Mouse (Mus musculus) gastrocnemius, postnatal 4 days (tissue): ENCODE data around the gene Zfp639. TPM values are rescaled to one million over a fixed set of nuclear protein-coding genes. Genes with fewer than 3 reads are reported as not detected.

Experiments
- total RNA-seq, 2 experiments: library from RNA; stranded (reverse); gene quantifications; 2 replicates each; pipeline ENCODE4 v1.2.3; 2021

Gene Zfp639
- total RNA-seq, 2 experiments from 2014 or later = 28.9 to 38.0 TPM

Other genes with a start within 250 kb of the Zfp639 start
- 10 to 100 TPM; 12.7 to 15.5 TPM for gene Zmat3, start 144.2 kb upstream of the Zfp639 start, total RNA-seq
- gene Pik3ca, start 112.6 kb upstream of the Zfp639 start, total RNA-seq = 10 to 100 TPM; 58.8 to 62.8 TPM
- gene Kcnmb3, start 18.0 kb upstream of the Zfp639 start, total RNA-seq = under 1 TPM in 1 of 2 experiments, not detected in 1; 0.41 TPM
- gene Mfn1, start 19.2 kb downstream of the Zfp639 start, total RNA-seq = 100 to 1,000 TPM in 1 of 2 experiments, 10 to 100 TPM in 1; 84.5 to 115 TPM
- 10 to 100 TPM; 39.1 to 39.5 TPM for gene Gnb4, start 106.3 kb downstream of the Zfp639 start, total RNA-seq
- 10 to 100 TPM; 37.9 to 38.5 TPM for gene Actl6a, start 196.0 kb downstream of the Zfp639 start, total RNA-seq
- 100 to 1,000 TPM; 304 to 308 TPM for gene Ndufb5, start 226.7 kb downstream of the Zfp639 start, total RNA-seq
- 10 to 100 TPM; 29.5 to 39.7 TPM for gene Mrpl47, start 227.3 kb downstream of the Zfp639 start, total RNA-seq